Mouse (Mus musculus) midbrain, embryonic 10.5 days (tissue): Measurements from ENCODE around the gene Fbxw10. TPM values are rescaled to one million over a fixed set of nuclear protein-coding genes. Genes with fewer than 3 reads are reported as not detected.

Source experiments
- DNase-seq: peaks from one replicate; pipeline ENCODE4 v3.0.0-alpha.2; 2017; ENCODE audit warnings: low spot score
- H3K27ac ChIP-seq: fragments of 300-500 bp; sonication (generic); replicated peaks from 2 replicates; pipeline ENCODE4 v1.5.1; 2016; ENCODE audit warnings: mild to moderate bottlenecking
- H3K27me3 ChIP-seq: fragments of 300-500 bp; sonication (generic); 2 replicates; pipeline ENCODE4 v1.6.1; 2016; ENCODE audit warnings: low read depth, mild to moderate bottlenecking; ENCODE audit not compliant: poor library complexity, severe bottlenecking
- H3K36me3 ChIP-seq: fragments of 300-500 bp; sonication (generic); 2 replicates; pipeline ENCODE4 v1.6.1; 2016; ENCODE audit warnings: mild to moderate bottlenecking, moderate library complexity
- H3K4me1 ChIP-seq: fragments of 300-500 bp; sonication (generic); 2 replicates; pipeline ENCODE4 v1.6.1; 2016
- H3K4me3 ChIP-seq: fragments of 300-500 bp; sonication (generic); 2 replicates; pipeline ENCODE4 v1.5.1; 2016; ENCODE audit warnings: mild to moderate bottlenecking, moderate library complexity
- H3K9me3 ChIP-seq: fragments of 300-500 bp; sonication (generic); replicated peaks from 2 replicates; pipeline ENCODE4 v1.6.1; 2016; ENCODE audit warnings: mild to moderate bottlenecking
- WGBS: fragments of 180-500 bp; shearing (Covaris S2); methylation state at CpG from one replicate; pipeline ENCODE4 v1.1.7; 2016; 5-methylcytosine and 5-hydroxymethylcytosine counted together
- polyA plus RNA-seq: library from polyadenylated mRNA; unstranded; fragments of >200 nt; fragmentation: Nextera tagmentation; extraction: Ambion mirVana; gene quantifications from 2 replicates; pipeline ENCODE4 v1.2.1, GENCODE M21; 2016

Fbxw10 gene
- polyA plus RNA-seq, 1 experiment from 2014 or later, result 0.41 TPM

DNA sequence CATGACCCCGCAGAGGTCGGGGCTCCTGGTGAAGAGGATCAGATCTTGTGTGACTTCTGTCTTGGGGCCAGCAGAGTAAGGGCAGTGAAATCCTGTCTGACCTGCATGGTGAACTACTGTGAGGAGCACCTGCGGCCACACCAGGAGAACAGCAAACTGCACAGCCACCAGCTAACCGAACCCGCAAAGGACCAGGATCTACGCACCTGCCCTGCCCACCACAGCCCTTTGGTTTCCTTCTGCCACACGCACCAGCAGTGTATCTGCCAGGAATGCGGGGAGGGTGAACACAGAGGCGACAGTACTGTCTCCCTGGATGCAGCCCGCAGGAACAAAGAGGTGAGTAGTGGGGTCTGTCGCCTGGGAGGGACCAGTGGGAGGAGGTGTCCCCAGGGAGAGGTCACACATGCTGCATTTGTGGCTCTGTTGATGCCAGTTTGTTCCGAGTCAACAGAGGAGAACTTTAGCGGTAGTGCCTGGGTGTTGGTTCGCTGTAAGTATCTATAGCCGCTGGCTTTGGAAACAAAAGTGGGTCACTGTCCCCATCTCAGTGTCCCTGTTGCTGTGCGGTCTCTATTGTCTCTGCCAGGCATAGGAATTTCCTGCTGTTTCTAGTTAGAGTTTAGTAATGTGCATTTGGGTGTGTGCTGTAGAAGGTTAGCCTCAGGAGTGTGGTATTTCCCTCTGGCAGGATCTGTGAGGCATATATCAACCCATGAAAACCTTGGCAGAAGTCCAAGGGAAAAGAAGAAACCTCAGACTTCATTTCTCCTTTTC is 26.0 kb upstream of the Fbxw10 start:
- Histone ChIP-seq H3K9me3 (no peaks in the 10 kb centered on the region), H3K36me3 (no peaks in the 10 kb centered on the region), H3K27me3 (peaks cover 24% of the 10 kb centered on the region), H3K4me1 (peaks cover 15% of the 10 kb centered on the region), H3K4me3 (peak overlapping the region; percentile 46), H3K27ac (peak overlapping the region; percentile 70)
- WGBS, result 32% methylated on average over 16 of the region's 16 CpGs
- peak; percentile 29 for DNase-seq

DNA sequence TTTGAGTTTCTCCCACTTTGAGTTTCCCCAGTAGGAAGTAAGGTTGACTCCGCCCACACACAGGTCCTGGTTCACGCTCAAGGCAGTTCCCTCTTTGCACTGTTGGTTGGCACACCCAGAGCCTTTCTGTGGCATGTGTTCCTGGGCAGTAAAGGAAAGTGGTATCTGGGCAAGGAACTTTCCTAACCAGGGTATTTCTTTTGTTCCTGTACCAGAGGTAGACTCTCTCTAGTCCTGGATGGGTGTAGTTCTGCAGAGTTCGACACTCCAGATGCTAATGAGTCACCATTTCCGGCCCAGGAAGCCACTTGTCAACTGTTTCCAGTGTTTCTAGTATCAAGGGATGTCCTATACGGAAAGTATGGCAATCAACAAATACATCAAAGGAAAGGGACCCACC is 25.0 kb upstream of the Fbxw10 start:
- no peak for DNase-seq
- peaks cover 15% of the 10 kb centered on the region for H3K4me1 ChIP-seq
- WGBS, result 81% methylated on average over 5 of the region's 5 CpGs
- no peak overlapping the region for H3K4me3 ChIP-seq
- no peaks in the 10 kb centered on the region for H3K36me3 ChIP-seq
- H3K27ac ChIP-seq, result no peak overlapping the region
- H3K27me3 ChIP-seq, result peaks cover 24% of the 10 kb centered on the region
- H3K9me3 ChIP-seq, result no peaks in the 10 kb centered on the region

DNA sequence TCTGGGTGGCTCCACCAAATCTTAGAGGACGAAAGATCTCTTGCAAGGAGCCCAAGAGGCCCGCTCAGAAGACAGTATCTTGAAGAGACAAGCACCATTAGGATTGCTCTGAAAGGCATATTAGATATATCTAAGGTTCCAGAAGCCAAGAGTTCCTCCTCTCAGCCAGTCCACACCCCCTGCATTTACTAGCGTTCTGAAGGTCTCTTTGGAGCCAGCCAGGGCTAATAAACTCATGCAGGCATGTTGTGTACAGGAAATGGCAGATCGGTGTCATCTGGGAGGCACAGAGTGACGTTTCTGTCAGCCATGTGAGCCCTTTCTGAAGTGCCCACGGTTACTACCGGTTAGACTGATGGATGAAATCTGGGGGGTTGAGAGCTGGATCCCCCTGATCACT is 22.7 kb upstream of the Fbxw10 start:
- Histone ChIP-seq H3K36me3 (no peaks in the 10 kb centered on the region), H3K4me1 (peaks cover 15% of the 10 kb centered on the region), H3K27ac (no peak overlapping the region), H3K9me3 (no peaks in the 10 kb centered on the region), H3K27me3 (peaks cover 14% of the 10 kb centered on the region), H3K4me3 (no peak overlapping the region)
- no peak for DNase-seq
- 79% methylated on average over 7 of the region's 7 CpGs for WGBS

GRCm38 (mm10) chr11:62825222-62826105 is 21.4 kb upstream of the Fbxw10 start:
- no peak for DNase-seq
- H3K4me3 ChIP-seq, result no peak overlapping the region
- peaks cover 8% of the 10 kb centered on the region for H3K4me1 ChIP-seq
- no peaks in the 10 kb centered on the region for H3K36me3 ChIP-seq
- 81% methylated on average over 9 of the region's 9 CpGs for WGBS
- no peak overlapping the region for H3K27ac ChIP-seq
- H3K9me3 ChIP-seq, result no peaks in the 10 kb centered on the region
- peaks cover 8% of the 10 kb centered on the region for H3K27me3 ChIP-seq

DNA sequence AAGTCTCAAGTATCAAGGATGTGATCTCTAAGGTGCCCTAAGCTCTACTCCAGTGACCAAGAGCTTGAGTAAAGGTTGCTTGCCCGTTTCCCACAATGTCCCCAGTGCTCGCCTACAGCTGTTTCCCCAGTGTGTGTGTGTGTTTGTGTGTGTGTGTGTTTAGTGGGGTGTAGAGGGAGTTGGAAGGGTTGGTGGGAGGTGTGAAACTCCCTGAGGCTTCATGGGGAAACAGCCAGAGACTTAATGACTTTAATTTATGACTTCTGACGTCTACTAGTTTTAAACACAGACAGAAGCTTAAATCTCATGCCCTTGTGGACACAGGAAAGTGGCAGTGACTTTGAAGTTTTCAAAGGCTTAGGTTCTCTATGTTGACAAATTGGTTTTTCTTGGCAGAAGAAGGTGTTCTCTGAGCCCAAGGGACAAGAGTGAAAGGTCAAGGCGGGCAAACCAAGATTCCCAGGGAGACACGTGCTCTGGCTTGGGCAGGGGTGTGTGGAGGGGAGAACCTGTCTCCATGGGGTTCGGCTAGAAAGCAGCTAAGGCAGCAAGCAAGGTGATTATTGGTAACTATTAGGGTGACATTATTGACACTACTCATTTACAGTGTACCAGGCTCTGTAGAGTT is 20.6 kb upstream of the Fbxw10 start:
- H3K4me1 ChIP-seq, result peaks cover under 1% of the 10 kb centered on the region; the same call in 1 of the 2 replicates
- WGBS, result 83% methylated on average over 6 of the region's 6 CpGs
- no peak overlapping the region for H3K4me3 ChIP-seq
- H3K9me3 ChIP-seq, result no peaks in the 10 kb centered on the region
- H3K36me3 ChIP-seq, result no peaks in the 10 kb centered on the region
- no peak for DNase-seq
- H3K27ac ChIP-seq, result no peak overlapping the region
- 0 out of 2 replicates have a peak, but pooled peaks cover under 1% of the 10 kb centered on the region for H3K27me3 ChIP-seq

DNA sequence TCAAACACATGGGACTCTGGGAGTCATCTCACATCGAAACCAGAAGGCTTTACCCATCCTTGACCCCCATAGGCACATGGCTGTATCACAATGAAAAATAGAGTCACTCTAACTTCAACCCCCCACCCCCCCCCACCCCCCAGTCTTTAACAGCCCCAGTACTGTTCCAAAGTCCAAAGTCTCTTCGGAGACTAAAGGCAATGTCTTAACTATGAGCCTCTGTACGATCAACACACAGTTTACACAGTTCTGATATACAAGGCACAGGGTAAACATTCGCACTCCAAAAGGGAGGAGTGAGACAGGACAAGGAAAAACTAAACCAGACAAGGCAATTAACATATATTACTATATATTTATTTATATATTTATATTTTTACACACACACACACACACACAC is 19.7 kb upstream of the Fbxw10 start:
- no peaks in the 10 kb centered on the region for H3K4me1 ChIP-seq
- WGBS, result 93% methylated on average over 4 of the region's 4 CpGs
- H3K27ac ChIP-seq, result no peak overlapping the region
- DNase-seq, result no peak
- H3K9me3 ChIP-seq, result no peaks in the 10 kb centered on the region
- H3K4me3 ChIP-seq, result no peak overlapping the region
- no peaks in the 10 kb centered on the region for H3K36me3 ChIP-seq
- no peaks in the 10 kb centered on the region for H3K27me3 ChIP-seq

DNA sequence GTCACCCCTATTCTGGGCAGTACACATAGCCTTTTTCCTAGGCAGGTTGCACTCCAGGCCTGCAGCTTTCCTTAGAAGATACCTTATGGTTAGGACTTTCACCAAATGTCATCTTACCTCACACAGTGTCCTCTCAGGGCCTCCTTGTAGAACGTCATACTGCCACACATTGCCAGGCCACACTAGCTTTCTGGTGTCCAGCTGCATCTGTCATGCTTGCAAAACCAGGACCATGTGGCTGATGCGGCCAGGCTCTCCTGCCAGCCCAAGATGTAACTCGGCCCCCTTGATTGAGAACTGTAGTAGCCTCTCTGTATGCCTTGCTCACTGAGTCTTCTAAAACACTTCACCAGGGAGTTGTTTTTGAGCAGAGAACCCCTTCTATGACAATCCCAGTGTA is 19.0 kb upstream of the Fbxw10 start:
- no peaks in the 10 kb centered on the region for H3K9me3 ChIP-seq
- WGBS, result 81% methylated on average over 3 of the region's 3 CpGs
- H3K27me3 ChIP-seq, result no peaks in the 10 kb centered on the region
- H3K27ac ChIP-seq, result no peak overlapping the region
- no peaks in the 10 kb centered on the region for H3K4me1 ChIP-seq
- DNase-seq, result no peak
- H3K4me3 ChIP-seq, result no peak overlapping the region
- H3K36me3 ChIP-seq, result no peaks in the 10 kb centered on the region

DNA sequence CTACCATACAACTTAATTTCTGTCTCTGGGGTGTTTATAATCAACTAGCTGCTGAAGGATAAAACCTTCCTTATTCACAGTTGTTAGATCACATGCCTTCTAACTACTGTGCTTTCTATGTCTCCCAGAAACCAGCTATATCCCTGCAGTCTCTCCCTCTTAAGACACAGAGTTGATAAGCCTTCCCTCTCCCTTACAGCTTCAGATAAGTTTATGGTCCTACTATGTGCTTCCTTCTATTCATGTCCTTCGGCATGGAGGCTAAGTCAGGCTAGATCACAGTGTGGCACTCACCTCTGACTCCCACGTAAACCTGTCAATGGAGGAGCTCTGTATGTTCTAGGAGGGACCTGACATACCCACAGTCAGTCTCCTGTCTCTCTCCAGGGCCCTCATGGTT is 16.5 kb upstream of the Fbxw10 start:
- H3K4me3 ChIP-seq, result no peak overlapping the region
- H3K36me3 ChIP-seq, result no peaks in the 10 kb centered on the region
- no peak overlapping the region for H3K27ac ChIP-seq
- WGBS, result 79% methylated on average over 2 of the region's 2 CpGs
- H3K9me3 ChIP-seq, result no peaks in the 10 kb centered on the region
- H3K4me1 ChIP-seq, result no peaks in the 10 kb centered on the region
- DNase-seq, result no peak
- H3K27me3 ChIP-seq, result no peaks in the 10 kb centered on the region

GRCm38 (mm10) chr11:62831906-62832305 is 15.0 kb upstream of the Fbxw10 start:
- no peaks in the 10 kb centered on the region for H3K4me1 ChIP-seq
- H3K36me3 ChIP-seq, result no peaks in the 10 kb centered on the region
- no peaks in the 10 kb centered on the region for H3K9me3 ChIP-seq
- no peak overlapping the region for H3K4me3 ChIP-seq
- H3K27me3 ChIP-seq, result no peaks in the 10 kb centered on the region
- no peak overlapping the region for H3K27ac ChIP-seq
- no peak for DNase-seq

DNA sequence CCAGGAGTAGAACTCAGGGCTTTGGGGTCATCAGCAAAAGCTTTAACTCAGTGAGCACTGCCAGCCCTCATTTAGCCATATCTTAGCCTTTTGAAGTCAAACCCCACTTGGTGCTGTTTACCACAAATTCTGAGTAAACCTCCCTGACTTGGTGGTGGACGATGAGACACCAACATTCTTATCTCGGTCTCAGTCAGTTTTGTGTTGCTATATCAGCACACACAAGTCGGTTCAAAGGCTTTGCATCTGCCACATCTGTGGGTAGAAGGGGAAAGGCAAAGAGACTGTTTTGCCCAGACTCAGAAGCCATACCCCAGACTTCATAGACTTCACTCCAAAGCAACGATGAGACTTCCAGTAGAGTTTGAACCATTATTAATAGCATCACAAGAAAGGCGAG is 2.3 kb upstream of the Fbxw10 start:
- Histone ChIP-seq H3K4me3 (no peak overlapping the region), H3K36me3 (no peaks in the 10 kb centered on the region), H3K27ac (no peak overlapping the region), H3K27me3 (no peaks in the 10 kb centered on the region), H3K4me1 (peaks cover 17% of the 10 kb centered on the region), H3K9me3 (no peaks in the 10 kb centered on the region)
- DNase-seq, result no peak
- 91% methylated on average over 5 of the region's 5 CpGs for WGBS

DNA sequence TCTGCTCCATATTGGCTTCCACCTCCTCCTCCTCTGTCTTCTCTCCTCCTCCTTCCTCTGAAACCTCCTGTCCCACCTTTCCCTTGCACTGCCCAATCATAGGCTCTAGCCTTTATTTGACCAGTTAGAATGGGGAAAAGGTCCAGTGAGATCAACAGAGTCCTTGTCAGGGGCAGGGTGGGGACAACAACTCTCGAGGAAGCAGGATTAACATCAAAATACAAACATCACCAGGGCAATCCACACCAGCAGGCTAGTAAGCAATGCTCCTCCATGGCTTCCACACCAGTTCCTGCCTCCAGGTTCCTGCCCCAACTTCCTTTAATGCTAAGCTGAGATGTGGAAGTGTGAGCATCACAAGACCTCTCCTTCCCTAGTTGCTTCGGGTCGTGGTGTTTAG is 1.1 kb upstream of the Fbxw10 start:
- DNase-seq, result no peak
- no peaks in the 10 kb centered on the region for H3K9me3 ChIP-seq
- peaks cover 17% of the 10 kb centered on the region for H3K4me1 ChIP-seq
- no peaks in the 10 kb centered on the region for H3K36me3 ChIP-seq
- no peaks in the 10 kb centered on the region for H3K27me3 ChIP-seq
- H3K27ac ChIP-seq, result no peak overlapping the region
- no peak overlapping the region for H3K4me3 ChIP-seq
- 73% methylated on average over 3 of the region's 3 CpGs for WGBS

- Histone ChIP-seq H3K9me3 (no peaks in the 10 kb centered on the region), H3K4me3 (no peak overlapping the region), H3K36me3 (no peaks in the 10 kb centered on the region), H3K27me3 (no peaks in the 10 kb centered on the region), H3K4me1 (peaks cover 17% of the 10 kb centered on the region), H3K27ac (peak overlapping the region; percentile 70; the same call in 1 of the 2 replicates)
- 66% methylated on average over 4 of the region's 4 CpGs for WGBS
- no peak for DNase-seq
Measured at GRCm38 (mm10) chr11:62847655-62848191, 854 bp downstream of the Fbxw10 start.
